ENCODE assay signal across 9 mouse cellular contexts in the genomic region with DNA sequence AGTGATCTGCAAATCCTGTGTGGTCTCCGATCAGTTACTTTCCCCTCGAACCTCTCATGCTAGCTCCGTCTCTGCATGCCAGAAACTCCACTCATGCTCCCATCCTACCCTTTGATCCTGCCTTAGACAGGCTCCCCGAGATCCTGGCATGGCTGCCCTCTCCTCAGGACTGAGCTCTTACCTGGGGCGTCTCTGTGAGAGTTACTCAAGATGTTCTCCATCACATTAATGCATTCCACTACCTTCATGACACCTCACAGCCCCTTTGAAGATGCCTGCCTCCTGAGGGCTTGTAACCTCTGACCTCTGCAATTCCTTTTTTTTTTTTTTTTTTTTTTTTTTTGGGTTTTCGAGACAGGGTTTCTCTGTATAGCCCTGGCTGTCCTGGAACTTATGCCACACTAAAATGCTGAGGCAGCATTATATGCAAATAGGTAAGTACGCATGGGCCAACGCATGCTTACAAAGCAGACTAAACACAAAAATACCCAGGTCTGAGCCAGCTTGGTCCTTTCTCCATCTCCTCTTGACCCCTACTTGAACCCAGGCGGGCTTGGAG. TPM values are rescaled to one million over a fixed set of nuclear protein-coding genes. Genes with fewer than 3 reads are reported as not detected.
DNase-seq lines count a peak whose midpoint lies in the region; ATAC-seq and TF ChIP-seq lines count a peak whose summit lies in the region.
"Had no signal": no experiment of that assay in that cellular context is flagged by ENCODE, and none has a peak within 500 bp of the region (broad histone marks: within the 10 kb centered on the region; RNA-seq: fewer than 3 reads in every experiment).

No protein-coding gene starts in this region.

- ATAC-seq in forebrain, embryonic 13.5 days: no peak
- no peak for ATAC-seq in kidney, embryonic 16.5 days (ENCODE audit: low FRiP score, low TSS enrichment)
- no peak for ATAC-seq in liver, postnatal 0 days
- ATAC-seq in cerebellum, adult (ENCODE audit: insufficient number of reproducible peaks, low FRiP score, low TSS enrichment): no peak

- TF ChIP-seq CTCF in embryonic fibroblast, embryonic 13.5 days (IDR thresholded peaks at IDR 0.05; ENCODE audit: borderline replicate concordance, insufficient read depth, low read length): no peak
- TF ChIP-seq CTCF in liver, postnatal 0 days (IDR thresholded peaks at IDR 0.05; ENCODE audit: low read depth): no peak

- H3K4me2 ChIP-seq in forebrain, embryonic 13.5 days: no peak overlapping the region
- peak overlapping the region; percentile 76 for H3K4me2 ChIP-seq in kidney, embryonic 16.5 days (replicated peaks; ENCODE audit: low read depth, low read length)
- peak overlapping the region; percentile 84; the same call in 1 of the 2 replicates for H3K4me2 ChIP-seq in liver, postnatal 0 days (ENCODE audit: low read depth, low read length)

- no peak overlapping the region for H3K9ac ChIP-seq in forebrain, embryonic 13.5 days
- peak overlapping the region; percentile 89; the same call in 1 of the 2 replicates for H3K9ac ChIP-seq in kidney, embryonic 16.5 days (replicated peaks; ENCODE audit: low read length)
- no peak overlapping the region for H3K9ac ChIP-seq in liver, postnatal 0 days (replicated peaks)

- peaks cover 59% of the 10 kb centered on the region for H3K27me3 ChIP-seq in forebrain, embryonic 10.5 days (ENCODE audit: poor library complexity, severe bottlenecking)
- H3K27me3 ChIP-seq in forebrain, embryonic 13.5 days: peaks cover 58% of the 10 kb centered on the region
- H3K27me3 ChIP-seq in kidney, embryonic 16.5 days (ENCODE audit: insufficient read depth, low read length): no peaks in the 10 kb centered on the region
- H3K27me3 ChIP-seq in liver, postnatal 0 days (ENCODE audit: insufficient read depth, low read length): peaks cover 12% of the 10 kb centered on the region

- H3K27ac ChIP-seq in forebrain, embryonic 10.5 days: peak overlapping the region; percentile 86
- H3K27ac ChIP-seq in forebrain, embryonic 13.5 days: no peak overlapping the region
- H3K27ac ChIP-seq in kidney, embryonic 16.5 days (ENCODE audit: low read length): peak overlapping the region; percentile 95
- peak overlapping the region; percentile 64 for H3K27ac ChIP-seq in embryonic fibroblast, embryonic 13.5 days (ENCODE audit: insufficient read depth, low read length)
- H3K27ac ChIP-seq in liver, postnatal 0 days (ENCODE audit: low read depth): 0 out of 2 replicates have a peak overlapping the region, but pooled peaks have one; percentile 7

- 48% methylated on average over 9 of the region's 9 CpGs for WGBS in forebrain, embryonic 10.5 days
- 62% methylated on average over 9 of the region's 9 CpGs for WGBS in forebrain, embryonic 13.5 days
- WGBS in kidney, embryonic 16.5 days: 20% methylated on average over 9 of the region's 9 CpGs
- WGBS in liver, postnatal 0 days (ENCODE audit: insufficient replicate concordance): 58% methylated on average over 9 of the region's 9 CpGs

- peaks cover 3% of the 10 kb centered on the region; the same call in 1 of the 2 replicates for H3K36me3 ChIP-seq in forebrain, embryonic 10.5 days (replicated peaks)
- no peaks in the 10 kb centered on the region for H3K36me3 ChIP-seq in forebrain, embryonic 13.5 days (ENCODE audit: poor library complexity, severe bottlenecking)
- peaks cover 3% of the 10 kb centered on the region; the same call in 1 of the 2 replicates for H3K36me3 ChIP-seq in kidney, embryonic 16.5 days (ENCODE audit: insufficient read depth, low read length)
- 0 out of 2 replicates have a peak, but pooled peaks cover 3% of the 10 kb centered on the region for H3K36me3 ChIP-seq in liver, postnatal 0 days (replicated peaks; ENCODE audit: insufficient read depth, low read length)

- peaks cover 59% of the 10 kb centered on the region for H3K4me1 ChIP-seq in forebrain, embryonic 10.5 days
- peaks cover 20% of the 10 kb centered on the region for H3K4me1 ChIP-seq in forebrain, embryonic 13.5 days
- H3K4me1 ChIP-seq in kidney, embryonic 16.5 days (ENCODE audit: insufficient read depth, low read length): peaks cover 56% of the 10 kb centered on the region
- no peaks in the 10 kb centered on the region for H3K4me1 ChIP-seq in embryonic fibroblast, embryonic 13.5 days (ENCODE audit: control insufficient read depth, insufficient read depth, low read length)
- H3K4me1 ChIP-seq in liver, postnatal 0 days (ENCODE audit: insufficient read depth): peaks cover 9% of the 10 kb centered on the region; the same call in 1 of the 2 replicates

- peak overlapping the region; percentile 60 for H3K4me3 ChIP-seq in forebrain, embryonic 10.5 days
- no peak overlapping the region for H3K4me3 ChIP-seq in forebrain, embryonic 13.5 days
- H3K4me3 ChIP-seq in kidney, embryonic 16.5 days (ENCODE audit: low read length): peak overlapping the region; percentile 75; the same call in 1 of the 2 replicates
- no peak overlapping the region for H3K4me3 ChIP-seq in embryonic fibroblast, embryonic 13.5 days (ENCODE audit: insufficient read depth, low read length)
- H3K4me3 ChIP-seq in liver, postnatal 0 days (ENCODE audit: low read depth, low read length): no peak overlapping the region

- TF ChIP-seq EP300 in liver, postnatal 0 days (IDR thresholded peaks at IDR 0.05; ENCODE audit: low read depth): no peak

- H3K9me3 ChIP-seq in forebrain, embryonic 10.5 days: no peaks in the 10 kb centered on the region
- H3K9me3 ChIP-seq in forebrain, embryonic 13.5 days (replicated peaks): no peaks in the 10 kb centered on the region
- H3K9me3 ChIP-seq in kidney, embryonic 16.5 days (ENCODE audit: low read length): no peaks in the 10 kb centered on the region
- H3K9me3 ChIP-seq in liver, postnatal 0 days (ENCODE audit: low read length): no peaks in the 10 kb centered on the region

- no peak for DNase-seq in forebrain, embryonic 10.5 days (ENCODE audit: extremely low spot score, low spot score)
- DNase-seq in kidney, postnatal 25 days: no peak
- DNase-seq in liver, postnatal 0 days: no peak
- no peak for DNase-seq in layer of hippocampus, postnatal 14 days (ENCODE audit: low spot score in 2 of 2)
- DNase-seq: cerebellum, adult 8-10 months had no signal

- no peak for TF ChIP-seq POLR2A in embryonic fibroblast, embryonic 13.5 days (IDR thresholded peaks at IDR 0.05; ENCODE audit: low read depth, low read length)

RNA-seq across cellular contexts. Expression of gene Eva1b, which starts 0.5 kb away (rescaled TPM):
- 19.1 and 20.7 TPM in 2 replicates for polyA plus RNA-seq in forebrain, embryonic 10.5 days (2016; fragmentation: Nextera tagmentation; extraction: Ambion mirVana)
- 7.9 and 8.1 TPM in 2 replicates for polyA plus RNA-seq in forebrain, embryonic 13.5 days (2015; fragmentation: Nextera tagmentation; extraction: Ambion mirVana)
- polyA plus RNA-seq in kidney, embryonic 16.5 days (2015; fragmentation: Nextera tagmentation; extraction: Ambion mirVana): 99.9 and 103 TPM in 2 replicates
- 41.0 and 53.7 TPM in 2 replicates for polyA plus RNA-seq in embryonic fibroblast, embryonic 13.5 days (2011; ENCODE audit: insufficient read length, low read depth, missing spikeins)
- 17.1 and 17.7 TPM in 2 replicates for polyA plus RNA-seq in liver, postnatal 0 days (2015; fragmentation: Nextera tagmentation; extraction: Ambion mirVana)
- total RNA-seq in layer of hippocampus, postnatal 14 days (2021): 1 to 10 TPM; 6.5 to 6.7 TPM

RNA-seq across cellular contexts. Expression of gene Sh3d21, which starts 16.2 kb away (rescaled TPM):
- polyA plus RNA-seq in forebrain, embryonic 10.5 days (2016; fragmentation: Nextera tagmentation; extraction: Ambion mirVana): 1.5 and 1.6 TPM in 2 replicates
- polyA plus RNA-seq in forebrain, embryonic 13.5 days (2015; fragmentation: Nextera tagmentation; extraction: Ambion mirVana): 0.39 and 0.41 TPM in 2 replicates
- 9.1 and 10.5 TPM in 2 replicates for polyA plus RNA-seq in kidney, embryonic 16.5 days (2015; fragmentation: Nextera tagmentation; extraction: Ambion mirVana)
- 2.5 and 3.8 TPM in 2 replicates for polyA plus RNA-seq in embryonic fibroblast, embryonic 13.5 days (2011; ENCODE audit: insufficient read length, low read depth, missing spikeins)
- polyA plus RNA-seq in liver, postnatal 0 days (2015; fragmentation: Nextera tagmentation; extraction: Ambion mirVana): 2.4 and 2.7 TPM in 2 replicates
- total RNA-seq in layer of hippocampus, postnatal 14 days (2021): 1 to 10 TPM; 1.2 to 1.8 TPM

RNA-seq across cellular contexts. Expression of gene Stk40, which starts 43.3 kb away (rescaled TPM):
- 43.7 and 45.5 TPM in 2 replicates for polyA plus RNA-seq in forebrain, embryonic 10.5 days (2016; fragmentation: Nextera tagmentation; extraction: Ambion mirVana)
- polyA plus RNA-seq in forebrain, embryonic 13.5 days (2015; fragmentation: Nextera tagmentation; extraction: Ambion mirVana): 34.2 and 36.1 TPM in 2 replicates
- polyA plus RNA-seq in kidney, embryonic 16.5 days (2015; fragmentation: Nextera tagmentation; extraction: Ambion mirVana): 43.9 and 44.5 TPM in 2 replicates
- polyA plus RNA-seq in embryonic fibroblast, embryonic 13.5 days (2011; ENCODE audit: insufficient read length, low read depth, missing spikeins): 26.4 and 34.1 TPM in 2 replicates
- polyA plus RNA-seq in liver, postnatal 0 days (2015; fragmentation: Nextera tagmentation; extraction: Ambion mirVana): 11.3 and 12.1 TPM in 2 replicates
- 10 to 100 TPM; 20.8 to 21.3 TPM for total RNA-seq in layer of hippocampus, postnatal 14 days (2021)

RNA-seq across cellular contexts. Expression of gene Lsm10, which starts 50.6 kb away (rescaled TPM):
- 53.7 and 55.1 TPM in 2 replicates for polyA plus RNA-seq in forebrain, embryonic 10.5 days (2016; fragmentation: Nextera tagmentation; extraction: Ambion mirVana)
- polyA plus RNA-seq in forebrain, embryonic 13.5 days (2015; fragmentation: Nextera tagmentation; extraction: Ambion mirVana): 55.9 and 56.0 TPM in 2 replicates
- 55.3 and 59.3 TPM in 2 replicates for polyA plus RNA-seq in kidney, embryonic 16.5 days (2015; fragmentation: Nextera tagmentation; extraction: Ambion mirVana)
- 34.3 and 38.7 TPM in 2 replicates for polyA plus RNA-seq in embryonic fibroblast, embryonic 13.5 days (2011; ENCODE audit: insufficient read length, low read depth, missing spikeins)
- polyA plus RNA-seq in liver, postnatal 0 days (2015; fragmentation: Nextera tagmentation; extraction: Ambion mirVana): 24.7 and 27.7 TPM in 2 replicates
- 10 to 100 TPM; 12.9 to 13.1 TPM for total RNA-seq in layer of hippocampus, postnatal 14 days (2021)

RNA-seq across cellular contexts. Expression of gene Thrap3, which starts 55.5 kb away (rescaled TPM):
- 251 and 256 TPM in 2 replicates for polyA plus RNA-seq in forebrain, embryonic 10.5 days (2016; fragmentation: Nextera tagmentation; extraction: Ambion mirVana)
- 194 and 202 TPM in 2 replicates for polyA plus RNA-seq in forebrain, embryonic 13.5 days (2015; fragmentation: Nextera tagmentation; extraction: Ambion mirVana)
- polyA plus RNA-seq in kidney, embryonic 16.5 days (2015; fragmentation: Nextera tagmentation; extraction: Ambion mirVana): 210 and 218 TPM in 2 replicates
- polyA plus RNA-seq in embryonic fibroblast, embryonic 13.5 days (2011; ENCODE audit: insufficient read length, low read depth, missing spikeins): 311 and 382 TPM in 2 replicates
- 47.8 and 62.4 TPM in 2 replicates for polyA plus RNA-seq in liver, postnatal 0 days (2015; fragmentation: Nextera tagmentation; extraction: Ambion mirVana)
- 100 to 1,000 TPM; 142 to 149 TPM for total RNA-seq in layer of hippocampus, postnatal 14 days (2021)

Comparison
In these comparisons a context has a peak if more than half of its experiments do, and no peak if none do; other contexts are left out.
1. H3K4me3 ChIP-seq: peak in forebrain, embryonic 10.5 days (single experiment) and kidney, embryonic 16.5 days (single experiment); none in forebrain, embryonic 13.5 days (single experiment), embryonic fibroblast, embryonic 13.5 days (single experiment) and liver, postnatal 0 days (single experiment).